Mouse (Mus musculus) gastrocnemius, postnatal 4 days (tissue): ENCODE data around the gene Pfdn6. TPM values are rescaled to one million over a fixed set of nuclear protein-coding genes. Genes with fewer than 3 reads are reported as not detected.
"Not testable (repeated sequence)": the region's sequence is repeated elsewhere in the genome, so short reads cannot be mapped to it uniquely, and the experiment has no call there.

Experiments used
- DNase-seq, 2 experiments: peaks; one replicate each; pipeline ENCODE4 v3.0.0; 2021 to 2022; ENCODE audit warnings: low spot score in 2 of 2, mixed read lengths in 2 of 2
- long read RNA-seq, 2 experiments: library from polyadenylated mRNA; stranded (forward); transcript quantifications; one replicate each; pipeline ENCODE4 v2.0.0; 2021
- total RNA-seq, 2 experiments: library from RNA; stranded (reverse); gene quantifications; 2 replicates each; pipeline ENCODE4 v1.2.3; 2021

The Pfdn6 gene
- 10 to 100 TPM; 73.2 to 74.5 TPM for total RNA-seq
- long read RNA-seq, experiment 1, transcript Pfdn6-201 (4 exons, 807 nt), result major isoform, 16 of 17 reads
- long read RNA-seq, experiment 1, partial matches to known transcripts, result 0 of 17 reads
- long read RNA-seq, experiment 1, other reads (novel, unspliced or antisense), result 0 of 17 reads
- long read RNA-seq, experiment 2, transcript Pfdn6-201 (4 exons, 807 nt), result major isoform, 8 of 9 reads
- long read RNA-seq, experiment 2, partial matches to known transcripts, result 0 of 9 reads
- long read RNA-seq, experiment 2, other reads (novel, unspliced or antisense), result 0 of 9 reads

DNA sequence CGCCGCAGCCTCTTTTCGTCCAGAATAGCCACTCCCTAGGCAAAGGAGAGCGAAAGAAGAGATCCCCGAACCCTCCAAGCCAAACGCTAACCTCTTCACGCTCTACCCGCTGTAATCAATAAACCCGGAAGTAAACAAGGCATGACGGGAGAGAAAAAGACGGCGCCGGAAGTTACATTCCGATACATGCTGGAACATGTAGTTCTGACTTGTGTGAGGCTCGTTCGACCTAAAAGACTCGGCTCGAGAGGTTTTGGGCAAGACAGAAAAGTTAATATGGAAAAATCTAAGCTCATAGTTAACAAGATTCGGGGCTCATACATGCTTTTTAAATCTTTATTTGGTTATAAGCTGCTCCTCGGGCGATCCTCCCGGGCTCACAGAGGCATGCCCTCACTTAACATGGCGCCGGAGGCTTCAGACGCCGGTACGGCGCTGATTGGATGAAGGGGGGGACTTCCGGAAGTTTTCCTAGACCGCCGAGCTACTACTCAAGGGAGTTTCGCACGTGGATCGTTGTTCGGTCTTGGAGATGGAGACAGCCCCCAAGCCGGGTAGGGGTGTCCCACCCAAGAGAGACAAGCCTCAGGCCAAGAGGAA lies at the start of gene Pfdn6, which contains the start of gene Wdr46:
Gene Pfdn6, minus strand, starts transcription at position 138 of the 600 bp plus-strand sequence.
Gene Wdr46, plus strand, starts transcription at position 455 of the 600 bp plus-strand sequence.
- peak; percentile 77 to 90 for DNase-seq

GRCm38 (mm10) chr17:33982136-33982535 lies 42.0 kb upstream of the Pfdn6 start:
- not testable (repeated sequence) for DNase-seq

DNA sequence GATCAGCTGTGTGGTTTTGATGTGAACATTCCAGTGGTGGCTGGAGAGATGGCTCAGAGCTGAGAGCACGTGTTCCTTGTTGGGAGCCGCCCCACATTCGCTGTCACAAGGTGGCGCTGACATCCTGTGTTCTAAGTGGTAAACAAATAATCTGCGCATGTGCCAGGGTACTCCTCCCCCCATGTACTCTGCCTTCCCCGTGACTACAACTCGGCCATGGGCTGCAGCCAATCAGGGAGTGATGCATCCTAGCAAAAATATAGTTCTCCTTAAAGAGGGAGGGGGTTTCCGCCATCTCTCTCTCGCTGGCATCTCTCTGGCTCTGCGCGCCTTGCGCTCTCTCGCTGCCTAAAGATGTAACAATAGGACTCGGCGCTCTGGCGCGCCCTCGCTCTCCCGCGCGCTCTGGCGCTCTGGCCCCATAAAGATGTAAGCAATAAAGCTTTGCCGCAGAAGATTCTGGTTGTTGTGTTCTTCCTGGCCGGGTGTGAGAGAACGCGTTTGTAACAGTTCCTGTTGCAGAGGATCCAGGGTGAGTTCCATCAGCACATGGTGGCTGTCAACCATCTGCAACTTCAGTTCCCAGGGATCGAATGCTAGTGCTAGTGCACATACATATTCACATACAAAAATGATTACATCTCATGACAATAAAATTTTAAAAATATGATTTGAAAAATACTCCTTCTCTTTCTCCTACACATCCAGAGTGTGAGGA lies 41.2 kb upstream of the Pfdn6 start:
- DNase-seq, result peak; percentile 46 to 81

GRCm38 (mm10) chr17:33980181-33981035 lies 40.3 kb upstream of the Pfdn6 start:
- no peak for DNase-seq

- no peak for DNase-seq
Measured at GRCm38 (mm10) chr17:33979512-33980050, 39.4 kb upstream of the Pfdn6 start.

GRCm38 (mm10) chr17:33978631-33979031 lies 38.5 kb upstream of the Pfdn6 start:
- peak in 1 of 2 experiments; percentile 55 for DNase-seq

DNA sequence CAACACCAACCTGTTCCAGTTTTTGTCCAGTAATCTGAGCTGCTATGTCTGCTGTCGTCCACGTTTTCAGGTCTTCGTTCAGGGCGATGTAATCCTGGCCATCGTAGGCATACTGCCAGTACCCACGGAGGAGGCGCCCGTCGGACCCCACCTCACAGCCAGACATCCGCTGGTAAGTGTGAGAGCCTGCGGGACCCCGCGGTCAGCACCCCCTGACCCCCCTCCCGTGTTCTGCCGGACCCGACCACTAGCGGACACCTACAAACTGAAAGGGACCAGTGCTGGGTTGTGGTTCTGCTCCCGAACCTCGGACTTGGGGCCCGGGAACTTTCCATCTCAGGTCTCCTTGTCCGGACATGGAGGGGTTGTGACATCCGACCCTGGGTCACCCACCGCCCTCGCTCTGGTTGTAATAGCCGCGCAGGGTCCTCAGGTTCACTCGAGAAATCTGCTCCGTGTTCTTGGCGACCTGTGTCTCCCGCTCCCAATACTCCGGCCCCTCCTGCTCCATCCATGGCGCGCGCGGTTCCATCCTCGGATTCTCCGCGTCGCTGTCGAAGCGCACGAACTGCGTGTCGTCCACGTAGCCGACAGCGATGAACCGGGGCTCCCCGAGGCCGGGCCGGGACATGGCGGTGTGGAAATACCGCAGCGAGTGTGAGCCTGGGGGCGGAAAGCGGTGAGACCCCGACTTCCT lies 37.9 kb upstream of the Pfdn6 start:
- no peak for DNase-seq

- DNase-seq, result no peak
Measured at GRCm38 (mm10) chr17:33973572-33973971, 33.4 kb upstream of the Pfdn6 start.

DNA sequence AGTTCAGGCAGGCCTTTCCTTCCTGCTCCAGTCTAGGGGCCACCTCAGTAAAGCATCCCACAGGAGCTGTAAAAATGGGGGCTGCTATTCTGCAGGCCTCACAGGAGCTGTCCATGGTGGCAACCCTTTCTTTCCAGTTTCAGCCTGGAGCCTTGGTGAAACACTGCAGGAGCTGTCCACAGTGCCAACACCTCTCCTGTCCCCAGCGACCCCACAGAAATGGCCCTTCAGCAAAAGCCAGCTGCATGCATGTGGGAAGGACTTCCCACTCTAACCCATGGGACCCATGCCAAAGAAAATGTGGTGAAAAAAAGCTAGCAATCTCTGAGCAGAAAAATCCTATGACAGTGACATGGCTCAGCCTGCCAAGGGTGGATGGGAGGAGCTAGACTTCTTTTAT lies 32.5 kb upstream of the Pfdn6 start:
- no peak for DNase-seq

- no peak for DNase-seq
Measured at GRCm38 (mm10) chr17:33969394-33969793, 29.3 kb upstream of the Pfdn6 start.

GRCm38 (mm10) chr17:33968927-33969326 lies 28.8 kb upstream of the Pfdn6 start:
- no peak for DNase-seq

- peak in 1 of 2 experiments; percentile 72 for DNase-seq
Measured at GRCm38 (mm10) chr17:33968489-33968888, 28.3 kb upstream of the Pfdn6 start.

DNA sequence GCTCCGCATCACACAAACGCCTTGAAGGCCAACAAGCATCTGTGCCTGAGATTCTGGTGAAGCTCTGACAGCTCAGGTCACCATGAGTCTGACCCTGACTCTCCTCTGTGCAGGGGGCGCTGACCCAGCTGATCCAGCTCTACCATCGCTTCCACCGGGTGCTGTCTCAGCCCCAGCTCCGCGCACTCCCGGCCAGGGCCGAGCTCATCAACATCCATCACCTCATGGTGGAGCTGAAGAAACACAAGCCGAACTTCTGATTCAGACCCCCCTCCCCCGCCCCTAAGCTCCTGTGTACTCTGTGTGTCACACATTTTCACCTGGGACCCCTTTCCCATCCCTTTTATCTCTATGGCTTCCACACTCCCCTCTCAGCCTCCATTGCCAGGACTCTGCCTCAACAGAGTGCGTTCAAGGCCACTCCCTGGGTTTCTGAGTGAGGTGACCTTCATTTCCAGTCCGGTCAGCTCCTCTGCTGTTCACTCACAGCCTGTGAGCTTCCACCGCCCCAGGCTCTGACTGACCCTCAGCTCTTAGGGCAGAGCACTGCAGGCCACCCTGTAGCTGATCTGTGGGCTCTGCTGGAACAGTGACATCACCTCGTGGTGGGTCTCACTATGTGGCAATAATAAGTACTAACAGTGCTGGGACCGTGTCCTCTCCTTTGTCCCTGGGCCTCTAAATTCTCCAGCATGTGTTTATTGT lies 25.9 kb upstream of the Pfdn6 start:
- no peak for DNase-seq

GRCm38 (mm10) chr17:33965082-33965845 lies 25.1 kb upstream of the Pfdn6 start:
- DNase-seq, result no peak

DNA sequence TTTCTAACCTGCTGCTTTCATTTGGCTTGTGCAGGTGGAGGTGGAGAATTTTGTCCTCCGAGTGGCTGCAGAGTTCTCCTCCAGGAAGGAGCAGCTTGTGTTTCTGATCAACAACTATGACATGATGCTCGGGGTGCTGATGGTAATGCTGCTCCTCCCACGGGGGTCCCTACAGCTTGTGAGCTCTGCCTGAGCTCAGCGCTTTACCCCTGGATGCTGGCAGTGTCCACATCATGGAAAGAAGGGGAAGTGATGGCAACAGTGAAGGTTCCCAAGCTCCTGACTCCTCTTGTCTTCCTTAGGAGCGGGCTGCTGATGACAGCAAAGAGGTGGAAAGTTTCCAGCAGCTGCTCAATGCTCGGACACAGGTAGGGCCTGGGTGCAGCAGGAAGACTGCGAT lies 22.7 kb upstream of the Pfdn6 start:
- no peak for DNase-seq

DNA sequence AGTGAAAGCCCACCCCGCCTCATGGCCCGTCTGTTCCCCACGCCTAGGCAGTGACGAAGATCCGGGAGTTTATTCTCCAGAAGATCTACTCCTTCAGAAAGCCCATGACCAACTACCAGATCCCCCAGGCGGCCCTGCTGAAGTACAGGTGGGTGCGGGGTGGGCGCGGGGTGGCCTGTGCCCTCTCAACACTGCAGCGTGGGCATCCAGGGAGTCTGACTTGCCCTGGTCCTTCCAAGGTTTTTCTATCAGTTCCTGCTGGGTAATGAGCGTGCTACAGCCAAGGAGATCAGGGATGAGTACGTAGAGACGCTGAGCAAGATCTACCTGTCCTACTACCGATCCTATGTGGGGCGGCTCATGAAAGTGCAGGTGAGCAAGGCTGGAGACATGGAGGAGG lies 19.8 kb upstream of the Pfdn6 start:
- DNase-seq, result no peak

DNA sequence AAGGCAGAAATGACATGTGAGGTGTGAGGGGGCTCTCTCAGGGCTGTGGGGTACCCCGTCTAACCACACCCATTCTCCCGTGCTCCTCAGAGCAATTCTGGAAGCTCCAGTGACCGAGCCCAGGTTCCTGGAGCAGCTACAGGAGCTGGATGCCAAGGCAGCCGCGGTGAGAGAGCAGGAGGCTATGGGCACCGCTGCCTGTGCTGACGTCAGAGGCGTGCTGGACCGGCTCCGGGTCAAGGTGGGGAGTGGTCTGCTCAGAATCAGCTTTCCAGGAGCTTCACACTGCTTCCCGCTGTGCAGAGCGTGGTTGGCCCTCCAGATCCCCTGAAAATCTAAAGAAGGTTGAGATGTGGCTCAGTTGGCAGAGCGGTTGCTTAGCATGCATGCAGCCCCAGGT lies 19.0 kb upstream of the Pfdn6 start:
- no peak for DNase-seq

DNA sequence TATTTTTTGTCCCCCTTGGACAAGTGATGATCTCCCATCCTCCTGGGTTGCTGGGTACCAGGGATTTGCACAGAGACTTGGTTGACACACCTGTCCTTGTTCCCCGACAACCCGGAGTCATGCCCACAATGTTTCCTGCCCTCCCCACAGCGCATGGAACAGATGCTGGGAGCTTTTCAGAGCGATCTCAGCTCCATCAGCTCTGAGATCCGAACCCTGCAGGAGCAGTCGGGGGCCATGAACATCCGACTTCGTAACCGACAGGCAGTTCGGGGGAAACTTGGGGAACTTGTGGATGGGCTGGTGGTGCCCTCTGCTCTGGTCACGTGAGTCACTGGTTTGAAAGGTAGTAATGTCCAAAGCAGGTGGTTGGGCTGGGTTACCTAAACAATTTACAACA lies 18.3 kb upstream of the Pfdn6 start:
- DNase-seq, result no peak

DNA sequence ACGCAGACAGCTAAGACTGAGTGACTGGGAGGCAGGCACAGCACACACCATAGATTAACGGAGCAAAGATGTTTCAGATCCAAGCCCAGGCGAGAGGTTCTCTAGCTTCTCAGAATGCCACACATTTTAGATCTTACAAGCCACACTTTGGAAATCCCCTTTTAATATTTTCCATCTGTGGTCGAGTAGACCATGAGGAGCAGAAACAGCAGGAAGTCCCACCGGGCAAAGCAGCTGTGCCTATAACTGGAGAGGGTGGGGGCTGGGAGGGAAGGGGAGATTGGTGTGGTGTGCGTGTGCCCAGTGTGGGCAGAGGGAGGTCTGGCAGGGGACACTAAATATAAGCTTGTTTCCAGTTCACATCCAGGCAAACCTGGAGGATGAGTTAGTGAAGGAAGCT lies 17.4 kb upstream of the Pfdn6 start:
- DNase-seq, result no peak
